Mouse (Mus musculus): ENCODE measurements at regions not wholly inside any gene's neighbourhood (a gene's known extent, or its start where the extent isn't known, plus 50 kb on each side); places are given as distances from the start of the nearest gene placed in this dataset.
A peak's percentile ranks its signal among the peaks of the same experiment; 100 is the strongest.
"Not testable (repeated sequence)": the region's sequence is repeated elsewhere in the genome, so short reads cannot be mapped to it uniquely, and the experiment has no call there.

DNA sequence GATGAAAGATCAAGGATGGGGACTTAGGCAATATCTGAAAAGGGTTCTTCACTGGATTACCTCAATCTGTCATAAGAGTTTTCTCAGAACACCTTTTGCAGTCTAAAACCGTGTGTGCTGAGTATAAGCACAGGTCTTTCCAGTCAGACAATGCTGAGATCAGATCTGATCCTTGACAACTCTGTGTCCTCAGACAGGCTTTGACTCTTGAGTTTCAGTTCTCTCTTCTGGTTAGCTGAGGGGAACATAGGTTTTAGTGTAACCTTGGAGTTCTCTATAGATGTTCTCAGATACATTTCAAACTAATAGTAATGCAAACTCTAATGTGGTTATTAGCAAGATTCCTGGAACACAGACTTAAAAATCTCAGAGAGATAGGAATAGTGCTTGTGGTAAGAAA, 453.7 kb downstream of the Inhba start:
- DNase-seq (ENCODE audit: extremely low spot score in 1 of 2, low spot score in 1 of 2) = no peak

DNA sequence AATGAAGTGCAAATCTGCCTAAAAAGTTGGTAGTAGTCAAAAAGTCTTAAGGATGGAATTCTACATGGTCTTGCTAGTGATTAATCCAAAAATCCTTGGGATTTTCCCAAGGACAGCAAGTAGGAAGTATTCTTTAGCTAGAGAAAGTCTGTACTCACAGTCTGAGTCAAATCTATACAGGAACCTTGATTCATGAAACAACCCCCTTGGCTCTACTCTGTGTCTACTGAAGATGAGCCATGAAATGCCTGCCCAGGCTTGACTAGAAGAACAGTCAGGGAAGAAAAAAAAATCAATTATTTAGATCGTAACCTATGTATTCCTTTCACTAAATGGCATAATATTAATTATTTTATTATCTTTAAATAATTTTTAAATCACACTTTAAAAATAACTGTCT, 454.2 kb downstream of the Inhba start:
- no peak for DNase-seq (ENCODE audit: extremely low spot score in 1 of 2, low spot score in 1 of 2)

DNA sequence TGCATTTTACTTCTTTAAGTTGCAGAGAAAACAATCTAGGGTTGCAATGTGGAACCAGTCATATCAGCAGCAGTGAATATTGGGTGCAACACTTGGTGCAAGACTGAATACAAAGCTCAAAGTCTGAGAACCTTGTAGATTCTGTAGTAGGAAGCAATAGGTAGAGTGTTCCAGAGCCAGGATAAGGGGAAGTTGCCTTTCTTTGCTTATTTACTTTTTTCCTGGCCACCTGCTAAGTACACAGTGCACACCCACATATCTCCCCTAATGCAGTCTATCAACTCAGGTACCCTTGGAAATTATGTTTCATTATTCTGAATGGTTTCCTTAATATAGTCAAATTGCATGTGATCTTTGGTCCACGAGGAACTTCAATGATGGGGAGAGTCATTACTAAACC, 464.9 kb downstream of the Inhba start:
- DNase-seq (ENCODE audit: extremely low spot score in 1 of 2, low spot score in 1 of 2) = no peak

DNA sequence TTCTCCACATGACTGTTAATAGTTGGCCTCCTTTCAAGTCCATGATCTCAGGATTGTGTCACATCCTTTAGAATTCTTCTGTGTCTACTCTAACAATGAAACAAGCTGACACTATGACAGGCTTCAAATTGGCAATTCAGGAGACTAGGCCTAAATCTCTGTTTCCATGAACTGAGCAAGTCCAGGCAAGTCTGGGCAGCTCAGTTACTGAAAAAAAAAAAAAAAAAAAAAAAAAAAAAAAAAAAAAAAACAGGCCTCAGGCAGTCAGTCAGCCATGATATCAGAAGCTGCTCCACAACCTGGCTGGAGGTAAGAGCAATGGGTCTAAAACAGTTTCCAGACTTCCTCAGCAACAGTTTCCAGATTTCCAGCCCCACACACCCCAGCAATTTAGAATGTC, 475.6 kb downstream of the Inhba start:
- no peak for DNase-seq (ENCODE audit: extremely low spot score in 1 of 2, low spot score in 1 of 2)

DNA sequence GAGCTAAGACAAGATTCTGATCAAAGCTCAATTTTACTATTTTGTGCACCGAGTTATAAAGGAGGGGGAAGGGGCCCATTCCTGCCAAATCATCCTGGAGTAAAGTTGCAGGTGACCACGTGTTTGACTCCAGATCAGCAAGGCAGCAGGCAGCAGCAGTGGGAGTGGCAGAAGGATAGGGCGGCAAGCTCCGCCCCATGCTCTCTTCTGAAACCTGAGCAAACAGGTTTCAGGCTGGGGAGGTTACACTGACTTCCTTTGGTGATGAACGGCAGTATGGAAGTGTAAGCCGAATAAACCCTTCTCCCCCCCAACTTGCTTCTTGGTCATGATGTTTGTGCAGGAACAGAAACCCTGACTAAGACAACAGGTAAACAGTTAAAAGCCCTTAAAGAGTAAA, 479.0 kb downstream of the Inhba start:
- not testable (repeated sequence) for DNase-seq (ENCODE audit: extremely low spot score in 1 of 2, low spot score in 1 of 2)

DNA sequence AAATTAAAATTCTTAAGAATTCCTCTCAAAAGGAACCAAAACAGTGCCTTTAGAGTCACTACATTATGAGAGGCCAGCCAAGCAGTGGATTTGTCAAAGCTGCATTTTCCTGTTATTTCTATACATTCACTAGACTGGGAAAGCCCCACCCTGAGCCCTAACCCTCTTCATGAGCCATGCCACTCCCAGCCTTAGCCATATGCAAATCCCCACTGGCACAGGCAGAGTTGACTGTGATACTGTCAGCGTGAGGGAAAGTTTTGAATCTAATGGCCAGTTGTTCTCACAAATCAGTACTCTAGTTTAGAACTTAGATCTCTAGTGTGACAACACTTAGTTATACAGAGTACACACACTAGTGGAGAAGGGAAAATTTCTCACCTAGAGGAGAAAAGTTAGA, 486.4 kb downstream of the Inhba start:
- no peak for DNase-seq (ENCODE audit: extremely low spot score in 1 of 2, low spot score in 1 of 2)

DNA sequence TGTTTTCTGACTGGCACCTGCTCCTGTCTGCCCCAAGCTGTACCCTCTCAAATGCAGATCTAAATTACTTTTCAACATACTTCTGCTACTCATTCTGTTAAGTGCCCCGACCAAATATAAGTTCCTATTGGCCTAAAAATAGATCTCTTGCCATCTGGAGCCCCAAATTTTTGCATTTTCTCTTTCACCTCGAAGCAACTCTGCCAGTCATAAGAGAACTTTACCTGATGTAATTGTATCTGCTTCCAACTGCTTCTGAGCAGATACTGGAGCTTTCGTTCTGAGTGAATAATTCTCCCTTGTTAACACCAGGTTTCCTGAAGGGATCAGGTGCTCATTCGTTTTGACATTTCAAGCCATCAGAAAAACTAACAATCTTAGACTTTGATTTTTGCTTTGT, 501.2 kb downstream of the Inhba start:
- no peak for DNase-seq (ENCODE audit: extremely low spot score in 1 of 2, low spot score in 1 of 2)

DNA sequence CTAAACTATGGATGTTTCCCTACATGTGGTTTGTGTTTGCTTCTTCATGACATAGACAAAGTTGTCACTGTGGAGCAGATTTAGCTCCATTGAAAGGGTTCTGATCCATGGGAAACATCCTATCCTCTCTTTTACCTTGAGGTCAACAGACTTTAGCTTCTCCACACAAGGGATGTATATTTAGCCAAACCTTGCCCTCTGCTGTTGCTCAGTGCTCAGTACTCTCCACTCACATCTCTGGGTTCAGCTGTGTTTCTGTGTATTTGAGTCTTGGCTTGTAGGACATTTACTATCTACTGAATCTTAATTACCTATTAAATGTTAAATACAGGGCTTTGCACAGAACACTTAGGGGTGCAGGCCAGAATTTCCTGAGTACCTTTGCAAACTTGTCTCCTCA, 503.5 kb downstream of the Inhba start:
- DNase-seq (ENCODE audit: extremely low spot score in 1 of 2, low spot score in 1 of 2) = no peak

DNA sequence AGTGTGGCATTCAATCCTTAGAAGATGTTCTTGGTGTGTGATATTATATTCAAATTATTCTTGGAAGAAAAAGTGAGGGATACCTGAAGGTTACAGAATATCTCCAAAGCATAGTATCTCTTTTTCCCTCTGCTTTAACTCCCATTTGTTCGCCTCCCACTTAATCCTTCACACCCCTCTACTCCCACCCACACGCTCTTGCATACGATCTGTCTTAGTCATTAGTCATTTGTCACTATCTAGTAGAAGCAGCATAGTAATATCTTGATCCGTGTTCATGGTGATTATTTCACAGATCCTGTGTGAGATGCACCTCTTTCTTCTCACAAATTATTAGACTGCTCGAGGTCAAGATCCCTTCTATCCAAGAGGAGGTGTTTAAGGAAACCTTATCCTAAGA, 517.4 kb downstream of the Inhba start:
- DNase-seq (ENCODE audit: extremely low spot score in 1 of 2, low spot score in 1 of 2) = no peak

DNA sequence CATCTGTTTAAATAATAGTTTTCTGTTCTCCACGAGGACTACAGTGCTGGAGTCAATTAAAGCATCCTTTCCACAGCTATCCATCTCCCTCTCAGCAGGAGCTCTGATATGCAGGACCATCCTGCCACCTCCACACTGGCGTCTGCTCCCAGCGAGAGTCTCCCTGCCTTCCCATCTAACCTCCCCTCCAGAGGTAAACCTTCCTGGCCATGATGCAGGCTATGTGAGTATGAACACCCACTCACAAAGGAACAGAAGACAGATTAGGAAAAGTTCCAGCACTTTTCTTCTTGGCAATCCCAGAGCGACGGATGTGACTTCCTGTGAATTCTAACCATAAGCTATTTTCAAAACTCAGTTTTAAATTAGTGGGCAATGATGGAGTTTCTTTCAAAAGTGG, 532.1 kb downstream of the Inhba start:
- DNase-seq (ENCODE audit: extremely low spot score in 1 of 2, low spot score in 1 of 2) = peak; percentile 7 to 9

DNA sequence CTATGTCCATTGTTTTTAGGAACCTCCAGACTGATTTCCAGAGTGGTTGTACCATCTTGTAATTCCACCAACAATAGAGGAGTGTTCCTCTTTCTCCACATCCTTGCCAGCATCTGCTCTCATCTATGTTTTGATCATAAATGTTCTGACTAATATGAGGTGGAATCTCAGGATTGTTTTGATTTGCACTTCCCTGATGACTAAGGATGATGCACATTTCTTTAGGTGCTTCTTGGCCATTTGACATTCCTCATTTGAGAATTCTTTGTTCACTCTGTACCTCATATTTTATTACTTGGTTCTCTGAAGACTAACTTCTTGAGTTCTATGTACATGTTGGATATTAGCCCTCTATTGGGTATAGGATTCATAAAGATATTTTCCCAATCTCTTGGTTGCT, 538.4 kb downstream of the Inhba start:
- no peak for DNase-seq (ENCODE audit: extremely low spot score in 1 of 2, low spot score in 1 of 2)

DNA sequence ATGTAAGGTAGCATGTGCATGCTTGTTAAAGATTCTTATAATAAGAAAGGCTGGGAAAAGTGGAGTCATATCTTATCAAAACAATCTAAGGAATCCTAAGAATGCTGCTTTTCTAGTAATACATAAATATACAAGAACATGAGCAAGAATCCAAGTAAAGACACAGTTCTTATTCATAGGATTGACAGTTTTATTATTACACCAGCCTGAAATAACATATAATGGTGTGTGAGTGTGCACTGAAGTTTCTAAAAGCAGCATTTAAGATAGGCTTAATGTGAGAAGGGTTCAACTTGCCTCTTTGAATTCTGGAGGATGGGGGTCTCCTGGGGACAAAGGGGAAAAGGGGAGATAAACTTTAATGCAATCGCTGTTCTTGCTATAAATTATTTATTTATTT, 553.3 kb downstream of the Inhba start:
- DNase-seq (ENCODE audit: extremely low spot score in 1 of 2, low spot score in 1 of 2) = no peak

DNA sequence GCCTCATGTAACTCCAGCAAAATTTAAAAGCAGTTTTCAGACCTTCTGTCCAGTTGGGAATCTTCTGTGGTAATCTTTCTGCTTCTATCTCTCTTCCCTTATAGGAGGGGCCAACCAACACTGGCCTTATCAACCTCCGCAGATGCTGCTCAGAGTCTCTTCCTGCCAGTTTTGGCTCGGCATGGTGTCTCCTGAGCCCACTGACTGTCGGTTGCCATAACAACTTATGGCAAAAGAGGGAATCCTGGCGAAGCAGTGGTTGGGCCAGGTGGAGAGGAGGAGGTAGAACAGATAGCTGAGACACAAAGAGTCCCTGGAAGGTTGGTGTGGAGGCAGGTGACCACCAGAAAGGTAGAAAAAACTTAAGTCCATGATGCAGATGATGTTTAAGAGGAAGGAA, 562.4 kb downstream of the Inhba start:
- DNase-seq (ENCODE audit: extremely low spot score in 1 of 2, low spot score in 1 of 2) = no peak

DNA sequence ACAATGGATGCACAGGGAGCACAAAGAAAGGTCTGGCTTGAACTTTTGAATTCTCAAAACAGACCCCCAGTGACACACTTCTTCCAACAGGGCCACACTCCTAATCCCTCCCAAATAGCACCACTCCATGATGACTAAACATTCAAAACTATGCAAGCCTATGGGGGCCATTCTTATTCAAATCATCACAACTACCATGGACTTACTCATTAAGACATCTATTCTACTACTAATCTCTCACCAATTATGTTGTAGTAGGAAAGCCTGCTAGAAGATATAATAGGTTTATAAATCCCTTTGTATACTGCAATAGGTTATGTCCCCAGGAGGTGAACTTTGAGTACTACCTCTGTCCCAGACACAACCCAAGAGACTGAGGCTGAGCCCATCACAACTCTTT, 574.6 kb downstream of the Inhba start:
- DNase-seq (ENCODE audit: extremely low spot score in 1 of 2, low spot score in 1 of 2) = no peak

DNA sequence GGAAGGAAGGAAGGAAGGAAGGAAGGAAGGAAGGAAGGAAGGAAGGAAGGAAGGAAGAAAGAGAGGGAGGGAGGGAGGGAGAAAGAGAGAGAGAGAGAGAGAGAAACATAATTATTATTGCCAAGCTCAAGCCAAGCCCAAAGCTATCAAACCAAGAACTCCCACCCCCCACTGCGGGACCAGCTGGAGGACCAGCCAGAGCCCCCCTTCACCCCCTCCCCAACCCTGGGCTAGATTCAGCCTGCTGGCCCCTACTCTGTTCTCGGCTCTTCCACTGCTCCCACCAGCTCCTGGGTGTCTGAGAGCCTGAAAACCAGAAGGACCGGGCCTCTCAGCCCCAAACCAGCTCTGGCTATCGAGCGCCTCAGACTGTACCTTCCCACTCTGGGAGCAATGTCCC, 608.1 kb downstream of the Inhba start:
- DNase-seq (ENCODE audit: extremely low spot score in 1 of 2, low spot score in 1 of 2) = no peak

DNA sequence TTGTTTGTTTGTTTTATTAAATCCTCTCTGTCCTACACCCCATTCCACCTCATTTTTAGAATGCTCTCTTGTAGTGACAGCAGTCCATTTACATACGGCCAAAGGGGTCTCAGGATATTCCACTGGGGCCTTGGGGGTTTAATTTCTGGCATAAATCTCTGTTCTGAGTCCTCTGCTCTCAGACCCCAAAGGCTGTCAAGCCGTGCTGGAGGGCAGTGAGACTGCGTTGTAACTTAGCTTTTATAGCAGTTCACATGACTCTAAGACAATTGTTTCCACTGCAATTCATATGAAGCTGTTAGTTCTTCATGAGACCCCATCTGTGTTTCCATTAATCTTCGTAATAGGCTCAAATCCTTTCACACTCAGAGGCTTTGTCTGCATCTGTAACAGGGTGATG, 614.9 kb downstream of the Inhba start:
- DNase-seq (ENCODE audit: extremely low spot score in 1 of 2, low spot score in 1 of 2) = no peak

DNA sequence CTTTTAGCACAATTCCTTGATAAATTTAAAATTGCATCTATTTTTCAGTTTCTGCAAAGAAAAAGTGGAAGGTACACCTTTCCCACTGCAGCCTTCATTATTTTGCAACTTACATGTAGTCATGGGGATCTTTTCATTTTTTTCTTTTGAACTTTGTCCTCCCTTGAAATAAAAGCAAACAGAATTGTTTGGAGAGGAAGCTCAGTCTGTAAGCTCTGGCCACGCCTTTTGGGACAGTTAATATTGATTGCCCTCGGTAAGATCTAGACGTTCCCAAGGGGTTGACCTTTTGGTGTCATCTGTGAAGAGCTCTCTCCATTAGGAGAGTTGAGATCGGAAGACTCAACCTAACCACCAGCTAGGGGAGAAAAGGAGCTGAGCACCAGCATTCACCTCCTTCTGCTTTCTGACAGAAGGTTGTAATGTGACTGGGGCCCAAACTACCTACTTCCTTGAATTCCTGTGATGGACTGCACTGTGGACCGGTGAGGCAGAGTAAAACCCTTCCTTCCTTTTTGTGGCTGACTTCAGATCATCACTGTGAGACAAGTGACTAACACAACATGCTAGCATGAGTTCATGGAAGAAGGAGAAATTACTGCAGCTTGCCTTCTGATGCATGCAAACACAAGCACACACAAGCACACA, 621.9 kb downstream of the Inhba start:
- no peak for DNase-seq (ENCODE audit: extremely low spot score in 1 of 2, low spot score in 1 of 2)

DNA sequence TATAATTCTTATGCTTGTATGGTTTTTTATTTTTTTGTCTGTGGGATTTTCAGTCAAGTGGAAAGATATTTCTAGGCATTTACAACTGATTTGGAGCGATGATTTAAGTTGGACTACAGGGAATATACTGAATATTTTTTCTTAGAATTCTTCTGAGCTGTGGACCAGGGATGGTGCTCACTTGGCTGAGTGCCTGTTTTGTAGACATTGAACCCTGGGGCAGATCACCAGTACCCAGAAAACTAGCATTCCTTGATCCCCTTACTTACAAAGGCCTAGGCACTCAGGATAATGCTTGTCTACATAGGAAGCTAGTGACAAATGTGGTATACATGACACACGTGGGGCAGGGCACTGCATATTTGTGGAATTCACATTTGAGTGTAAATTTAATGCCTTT, 624.6 kb downstream of the Inhba start:
- no peak for DNase-seq (ENCODE audit: extremely low spot score in 1 of 2, low spot score in 1 of 2)

DNA sequence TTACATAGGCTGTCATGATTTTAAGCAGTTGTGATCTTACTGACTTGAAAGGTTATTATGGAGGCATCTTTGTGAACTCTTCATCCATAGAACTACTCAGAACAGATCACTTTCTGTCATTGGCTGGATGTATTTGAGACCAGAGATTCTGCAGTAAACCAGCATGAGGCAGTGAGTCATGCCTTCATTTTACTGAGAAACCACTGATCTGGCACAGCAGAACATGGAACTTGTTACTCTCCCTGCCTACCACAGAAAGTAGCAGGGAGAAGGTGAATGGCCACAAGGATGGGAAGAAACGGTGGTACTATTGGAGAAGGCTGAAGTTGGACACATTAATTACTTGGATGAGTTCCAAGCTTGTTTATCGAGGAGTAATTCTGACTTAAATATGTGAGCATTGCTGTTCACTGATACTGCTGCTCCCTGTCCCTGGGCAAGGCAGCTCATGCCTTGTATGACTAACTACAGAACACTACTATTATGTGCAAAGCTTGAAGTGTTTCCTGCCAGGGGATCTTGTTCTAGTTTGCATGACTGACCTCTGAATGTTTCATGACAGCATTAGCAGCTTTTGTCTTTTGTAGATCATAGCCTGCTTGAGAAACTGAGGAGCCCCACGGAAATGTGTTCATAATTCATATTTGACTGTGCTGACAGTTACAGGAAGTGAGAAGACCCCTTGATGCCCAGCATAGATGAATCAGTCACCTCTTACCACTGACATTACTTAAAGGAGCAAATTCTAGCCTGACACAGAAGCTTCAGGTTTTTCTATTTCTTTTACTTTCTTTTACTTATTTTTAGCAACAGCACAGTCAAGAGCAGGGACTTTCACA, 630.2 kb downstream of the Inhba start:
- no peak for DNase-seq (ENCODE audit: extremely low spot score in 1 of 2, low spot score in 1 of 2)

DNA sequence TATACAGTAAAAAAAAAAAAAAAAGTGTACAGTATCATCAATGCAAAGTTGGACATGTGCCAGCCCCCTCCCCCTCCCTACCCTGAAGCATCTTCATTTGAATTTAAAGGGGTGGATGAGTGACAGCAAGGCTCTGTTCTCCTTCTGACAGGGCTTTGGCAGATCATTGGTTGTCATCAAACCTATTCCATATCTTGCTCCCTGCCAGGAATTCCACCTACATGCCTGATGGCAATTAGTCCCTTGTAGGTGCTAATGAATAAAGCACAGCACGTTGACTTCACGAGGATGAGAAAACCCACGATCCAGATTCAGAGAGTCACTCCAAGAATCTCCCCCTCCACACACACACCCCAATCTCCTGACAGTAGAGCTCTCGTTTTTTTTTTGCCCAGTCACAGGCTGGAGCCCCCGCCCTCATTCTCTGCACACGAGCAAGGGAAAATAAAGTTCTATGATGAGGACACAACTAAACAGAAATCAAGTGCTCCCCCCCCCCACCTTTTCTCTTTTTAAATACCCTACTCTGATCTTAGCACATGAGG, 630.9 kb downstream of the Inhba start:
- peak in 1 of 2 experiments; percentile 26 for DNase-seq (ENCODE audit: extremely low spot score in 1 of 2, low spot score in 1 of 2)

DNA sequence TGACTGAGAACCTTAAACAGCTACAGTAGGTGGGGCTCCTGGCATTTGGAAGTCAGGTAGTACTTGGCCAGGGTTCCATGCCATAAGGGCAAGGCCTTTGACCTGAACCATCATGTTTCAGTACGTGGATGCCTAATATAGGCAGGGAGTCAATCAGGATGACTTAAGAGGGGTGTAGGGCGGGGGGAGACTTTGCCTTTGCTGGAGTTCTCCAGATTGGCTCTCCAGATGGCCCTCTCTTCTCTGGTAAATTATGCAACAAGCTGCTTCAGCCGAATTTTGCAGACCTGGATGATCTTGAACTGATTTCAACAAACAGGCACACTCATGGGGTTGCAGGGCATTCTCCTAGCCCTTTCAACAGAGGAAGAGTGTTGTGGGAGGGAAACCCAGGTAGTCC, 633.7 kb downstream of the Inhba start:
- peak; percentile 26 to 34 for DNase-seq (ENCODE audit: extremely low spot score in 1 of 2, low spot score in 1 of 2)

DNA sequence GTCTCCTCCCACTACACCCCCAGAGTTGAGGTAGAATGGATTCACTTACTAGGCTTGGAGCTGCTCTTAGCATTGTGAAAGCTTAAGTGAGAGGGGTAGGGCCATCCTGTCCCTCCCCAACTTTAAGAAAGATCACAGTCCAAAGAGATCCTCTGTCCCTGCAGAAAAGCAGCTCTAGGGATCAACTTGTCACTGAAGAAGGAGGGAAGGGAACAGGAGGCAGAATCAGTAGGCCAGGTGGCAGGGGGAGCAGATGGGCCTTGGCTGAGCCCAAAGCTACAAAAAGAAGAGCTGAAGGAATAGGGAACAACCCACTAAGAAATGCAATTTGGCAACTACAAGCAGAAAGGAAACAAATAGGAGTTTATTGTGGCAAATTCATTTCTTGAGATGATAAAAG, 634.4 kb downstream of the Inhba start:
- DNase-seq (ENCODE audit: extremely low spot score in 1 of 2, low spot score in 1 of 2) = peak in 1 of 2 experiments; percentile 25
